8 mouse cellular contexts compared by ENCODE assay signal in genomic region chr10:80173358-80173757, GRCm38 (mm10). TPM values are rescaled to one million over a fixed set of nuclear protein-coding genes. Genes with fewer than 3 reads are reported as not detected.
DNase-seq lines count a peak whose midpoint lies in the region; ATAC-seq and TF ChIP-seq lines count a peak whose summit lies in the region.

No protein-coding gene starts in this region.

- peaks cover 17 to 39% of the 10 kb centered on the region in 2 experiments for H3K4me1 ChIP-seq in heart, embryonic 14.5 days (ENCODE audit: control insufficient read depth in 2 of 2, insufficient read depth in 2 of 2, low read length in 2 of 2)
- H3K4me1 ChIP-seq in ES-E14 (ENCODE audit: control insufficient read depth in 2 of 2, insufficient read depth in 2 of 2, low read length in 2 of 2, poor library complexity in 1 of 2): peaks cover 2 to 11% of the 10 kb centered on the region in 2 experiments; a peak in 2 of 4 replicates
- H3K4me1 ChIP-seq in forebrain, embryonic 15.5 days: peaks cover 56% of the 10 kb centered on the region
- H3K4me1 ChIP-seq in liver, embryonic 16.5 days (ENCODE audit: control insufficient read depth, low read depth, low read length): peaks cover 30% of the 10 kb centered on the region

- 13% methylated on average over 11 of the region's 11 CpGs for WGBS in heart, embryonic 14.5 days
- WGBS in forebrain, embryonic 15.5 days: 8% methylated on average over 11 of the region's 11 CpGs
- 2% methylated on average over 11 of the region's 11 CpGs for WGBS in liver, embryonic 16.5 days (ENCODE audit: insufficient replicate concordance)

- H3K27ac ChIP-seq in heart, embryonic 14.5 days (replicated peaks in 1 of 2; ENCODE audit: control insufficient read depth in 1 of 2, insufficient read depth in 1 of 2, low read depth in 2 of 2, low read length in 2 of 2): peak overlapping the region; percentile 50 to 86
- peak overlapping the region; percentile 33; the same call in 1 of the 2 replicates for H3K27ac ChIP-seq in ES-E14 (ENCODE audit: insufficient read depth, low read depth, low read length, poor library complexity, severe bottlenecking)
- H3K27ac ChIP-seq in forebrain, embryonic 15.5 days (replicated peaks): peak overlapping the region; percentile 94
- H3K27ac ChIP-seq in liver, embryonic 16.5 days (ENCODE audit: low read length): peak overlapping the region; percentile 90

- DNase-seq in heart, postnatal 36 days: no peak
- no peak for DNase-seq in ES-E14 (ENCODE audit: low read depth, low spot score)
- no peak for DNase-seq in ovary, postnatal 36 days (ENCODE audit: low spot score)
- DNase-seq in kidney, adult 11 months: no peak

- peak overlapping the region; percentile 74 for H3K4me2 ChIP-seq in heart, embryonic 14.5 days (ENCODE audit: low read length)
- peak overlapping the region; percentile 71 for H3K4me2 ChIP-seq in forebrain, embryonic 15.5 days (replicated peaks)
- H3K4me2 ChIP-seq in liver, embryonic 16.5 days (ENCODE audit: low read depth, low read length): peak overlapping the region; percentile 83

- in situ Hi-C loops in ES-E14 (cut with MboI; ENCODE audit: low sequenced_read_pairs in 2 of 2, unreplicated experiment in 2 of 2): loop anchor here (10.0 kb wide), 2 partner anchors 71 to 201 kb away; partner anchors contain the start of gene Ndufs7 (in 1 of the 2)

- H3K9ac ChIP-seq in heart, embryonic 14.5 days (ENCODE audit: low read length): peak overlapping the region; percentile 71
- H3K9ac ChIP-seq in ES-E14 (ENCODE audit: insufficient read depth, low read depth, low read length, poor library complexity, severe bottlenecking): peak overlapping the region; percentile 75
- H3K9ac ChIP-seq in forebrain, embryonic 15.5 days (replicated peaks): peak overlapping the region; percentile 67
- peak overlapping the region; percentile 72 for H3K9ac ChIP-seq in liver, embryonic 16.5 days (ENCODE audit: low read depth, low read length)

- ATAC-seq in heart, embryonic 14.5 days (ENCODE audit: insufficient number of reproducible peaks, insufficient read depth, low FRiP score, low read depth): no peak
- no peak for ATAC-seq in forebrain, embryonic 15.5 days (replicated peaks)
- ATAC-seq in liver, embryonic 16.5 days (ENCODE audit: low read depth): no peak
- no peak for ATAC-seq in CD4-positive, CD25-positive, alpha-beta regulatory T cell, adult 4 months

- no peaks in the 10 kb centered on the region for H3K27me3 ChIP-seq in heart, embryonic 14.5 days (ENCODE audit: control insufficient read depth, insufficient read depth, low read length)
- H3K27me3 ChIP-seq in forebrain, embryonic 15.5 days: no peaks in the 10 kb centered on the region
- H3K27me3 ChIP-seq in liver, embryonic 16.5 days (ENCODE audit: control insufficient read depth, insufficient read depth, low read depth, low read length): peaks cover 8% of the 10 kb centered on the region

- H3K4me3 ChIP-seq in heart, embryonic 14.5 days (ENCODE audit: control insufficient read depth in 1 of 2, insufficient read depth in 1 of 2, low read depth in 1 of 2, low read length in 2 of 2): peak overlapping the region; percentile 60
- H3K4me3 ChIP-seq in ES-E14 (ENCODE audit: insufficient read depth in 1 of 2, low read depth in 1 of 2, low read length in 2 of 2, poor library complexity in 1 of 2, severe bottlenecking in 1 of 2): peak overlapping the region; percentile 80 to 81
- H3K4me3 ChIP-seq in forebrain, embryonic 15.5 days: peak overlapping the region; percentile 65
- H3K4me3 ChIP-seq in liver, embryonic 16.5 days (ENCODE audit: low read depth, low read length): peak overlapping the region; percentile 84

- intact Hi-C loops in heart, postnatal 36 days (cut with DNase I): loop anchor here (10.0 kb wide), 1 partner anchor 201 kb away; no protein-coding TSS in a partner anchor

- no peaks in the 10 kb centered on the region for H3K9me3 ChIP-seq in heart, embryonic 14.5 days (ENCODE audit: control insufficient read depth, low read length)
- no peaks in the 10 kb centered on the region for H3K9me3 ChIP-seq in ES-E14 (ENCODE audit: control insufficient read depth, insufficient read depth, low read depth, low read length)
- H3K9me3 ChIP-seq in forebrain, embryonic 15.5 days: no peaks in the 10 kb centered on the region
- no peaks in the 10 kb centered on the region; the same call in 1 of the 2 replicates for H3K9me3 ChIP-seq in liver, embryonic 16.5 days (replicated peaks; ENCODE audit: control insufficient read depth, low read length)

- H3K36me3 ChIP-seq in heart, embryonic 14.5 days (ENCODE audit: control insufficient read depth, insufficient read depth, low read length): peaks cover 33% of the 10 kb centered on the region
- peaks cover 24% of the 10 kb centered on the region for H3K36me3 ChIP-seq in ES-E14 (ENCODE audit: control insufficient read depth, insufficient read depth, low read length, poor library complexity, severe bottlenecking)
- H3K36me3 ChIP-seq in forebrain, embryonic 15.5 days: peaks cover 26% of the 10 kb centered on the region
- peaks cover 26% of the 10 kb centered on the region for H3K36me3 ChIP-seq in liver, embryonic 16.5 days (ENCODE audit: control insufficient read depth, insufficient read depth)

TF ChIP-seq in ES-E14, 5 proteins besides CTCF, POLR2A, EP300 and RAD21:
- TF ChIP-seq ZC3H11A (IDR thresholded peaks at IDR 0.05; ENCODE audit: borderline replicate concordance, low read depth, low read length) (no peak), MAFK (IDR thresholded peaks at IDR 0.05; ENCODE audit: insufficient read depth, low read depth, low read length) (no peak), CHD2 (IDR thresholded peaks at IDR 0.05; ENCODE audit: low read depth, low read length) (no peak), ZNF384 (IDR thresholded peaks at IDR 0.05; ENCODE audit: low read depth, low read length) (peak; percentile 64; the same call in 1 of the 2 replicates), HCFC1 (IDR thresholded peaks at IDR 0.05; ENCODE audit: borderline replicate concordance, insufficient read depth, low read length) (no peak)

RNA-seq across cellular contexts. Expression of gene 1600002K03Rik, which starts 0.6 kb away (rescaled TPM):
- polyA plus RNA-seq in heart, embryonic 14.5 days (2014; fragmentation: Nextera tagmentation; extraction: Ambion mirVana): 7.7 and 11.1 TPM in 2 replicates
- 1 to 10 TPM; 4.4 to 4.6 TPM for total RNA-seq in heart, postnatal 36 days (2021)
- 25.4 and 31.2 TPM in 2 replicates for total RNA-seq in ES-E14 (2012; rRNA removed)
- 9.7 and 12.7 TPM in 2 replicates for polyA plus RNA-seq in forebrain, embryonic 15.5 days (2015; fragmentation: Nextera tagmentation; extraction: Ambion mirVana)
- polyA plus RNA-seq in liver, embryonic 16.5 days (2015; fragmentation: Nextera tagmentation; extraction: Ambion mirVana): 8.4 and 8.7 TPM in 2 replicates
- polyA plus RNA-seq in CD4-positive, CD25-positive, alpha-beta regulatory T cell, adult 4 months (2017; shearing (Covaris generic)): 10 to 100 TPM; 21.6 to 23.5 TPM

RNA-seq across cellular contexts. Expression of gene Efna2, which starts 5.9 kb away (rescaled TPM):
- polyA plus RNA-seq in heart, embryonic 14.5 days (2014; fragmentation: Nextera tagmentation; extraction: Ambion mirVana): 8.4 and 10.1 TPM in 2 replicates
- 1 to 10 TPM in 1 of 2 experiments, under 1 TPM in 1; 0.75 to 1.1 TPM for total RNA-seq in heart, postnatal 36 days (2021)
- total RNA-seq in ES-E14 (2012; rRNA removed): 2.7 and 3.4 TPM in 2 replicates
- polyA plus RNA-seq in forebrain, embryonic 15.5 days (2015; fragmentation: Nextera tagmentation; extraction: Ambion mirVana): 35.8 and 36.5 TPM in 2 replicates
- 0.47 and 0.53 TPM in 2 replicates for polyA plus RNA-seq in liver, embryonic 16.5 days (2015; fragmentation: Nextera tagmentation; extraction: Ambion mirVana)
- under 1 TPM in 1 of 2 experiments, not detected in 1; 0.28 TPM for polyA plus RNA-seq in CD4-positive, CD25-positive, alpha-beta regulatory T cell, adult 4 months (2017; shearing (Covaris generic))

RNA-seq across cellular contexts. Expression of gene Cirbp, which starts 7.6 kb away (rescaled TPM):
- polyA plus RNA-seq in heart, embryonic 14.5 days (2014; fragmentation: Nextera tagmentation; extraction: Ambion mirVana): 79.4 and 80.7 TPM in 2 replicates
- 10 to 100 TPM; 48.2 to 67.0 TPM for total RNA-seq in heart, postnatal 36 days (2021)
- 69.6 and 105 TPM in 2 replicates for total RNA-seq in ES-E14 (2012; rRNA removed)
- 350 and 358 TPM in 2 replicates for polyA plus RNA-seq in forebrain, embryonic 15.5 days (2015; fragmentation: Nextera tagmentation; extraction: Ambion mirVana)
- 13.8 and 14.2 TPM in 2 replicates for polyA plus RNA-seq in liver, embryonic 16.5 days (2015; fragmentation: Nextera tagmentation; extraction: Ambion mirVana)
- polyA plus RNA-seq in CD4-positive, CD25-positive, alpha-beta regulatory T cell, adult 4 months (2017; shearing (Covaris generic)): 100 to 1,000 TPM; 124 to 272 TPM

RNA-seq across cellular contexts. Expression of gene Midn, which starts 25.3 kb away (rescaled TPM):
- polyA plus RNA-seq in heart, embryonic 14.5 days (2014; fragmentation: Nextera tagmentation; extraction: Ambion mirVana): 21.2 and 25.8 TPM in 2 replicates
- 100 to 1,000 TPM in 1 of 2 experiments, 10 to 100 TPM in 1; 99.9 to 117 TPM for total RNA-seq in heart, postnatal 36 days (2021)
- 38.3 and 42.6 TPM in 2 replicates for total RNA-seq in ES-E14 (2012; rRNA removed)
- 33.0 and 34.9 TPM in 2 replicates for polyA plus RNA-seq in forebrain, embryonic 15.5 days (2015; fragmentation: Nextera tagmentation; extraction: Ambion mirVana)
- polyA plus RNA-seq in liver, embryonic 16.5 days (2015; fragmentation: Nextera tagmentation; extraction: Ambion mirVana): 2.3 and 2.6 TPM in 2 replicates
- polyA plus RNA-seq in CD4-positive, CD25-positive, alpha-beta regulatory T cell, adult 4 months (2017; shearing (Covaris generic)): 1 to 10 TPM; 4.6 to 8.2 TPM

RNA-seq across cellular contexts. Expression of gene Cbarp, which starts 32.7 kb away (rescaled TPM):
- 1.6 and 2.6 TPM in 2 replicates for polyA plus RNA-seq in heart, embryonic 14.5 days (2014; fragmentation: Nextera tagmentation; extraction: Ambion mirVana)
- total RNA-seq in heart, postnatal 36 days (2021): 1 to 10 TPM; 2.0 to 4.7 TPM
- 20.9 and 41.0 TPM in 2 replicates for total RNA-seq in ES-E14 (2012; rRNA removed)
- polyA plus RNA-seq in forebrain, embryonic 15.5 days (2015; fragmentation: Nextera tagmentation; extraction: Ambion mirVana): 29.7 and 39.5 TPM in 2 replicates
- polyA plus RNA-seq in liver, embryonic 16.5 days (2015; fragmentation: Nextera tagmentation; extraction: Ambion mirVana): 0.44 and 0.65 TPM in 2 replicates
- polyA plus RNA-seq in CD4-positive, CD25-positive, alpha-beta regulatory T cell, adult 4 months (2017; shearing (Covaris generic)): 1 to 10 TPM; 1.3 to 1.4 TPM

Comparison
In these comparisons a context has a peak if more than half of its experiments do, and no peak if none do; other contexts are left out.
1. H3K27ac ChIP-seq: peak in every context shown above with its lines; median percentile 94 in forebrain, embryonic 15.5 days; 90 in liver, embryonic 16.5 days; 68 in heart, embryonic 14.5 days; 33 in ES-E14.